ENCODE assay signal across 1 mouse cellular context in genomic region chr17:56218377-56219191, GRCm38 (mm10).
TF ChIP-seq lines count a peak whose summit lies in the region.

TSS of gene Dpp9 (minus strand) at chr17:56218905.

TF ChIP-seq in CH12.LX, 34 proteins besides CTCF, POLR2A, EP300 and RAD21 (continued from another document):
- TF ChIP-seq CHD1 (IDR thresholded peaks at IDR 0.05; ENCODE audit: low read depth, low read length) (peak; percentile 99), ZNF384 (IDR thresholded peaks at IDR 0.05; ENCODE audit: low read depth, low read length) (no peak), MAZ (IDR thresholded peaks at IDR 0.05; ENCODE audit: low read depth, low read length) (peak; percentile 64; the same call in 1 of the 2 replicates), NRF1 (IDR thresholded peaks at IDR 0.05; ENCODE audit: low read depth, low read length) (no peak), CHD2 (IDR thresholded peaks at IDR 0.05; ENCODE audit: low read length) (peak; percentile 86), ZMIZ1 (IDR thresholded peaks at IDR 0.05; ENCODE audit: low read depth, low read length) (peak; percentile 62), POLR2AphosphoS2 (IDR thresholded peaks at IDR 0.05; ENCODE audit: low read depth, low read length) (no peak), USF1 (IDR thresholded peaks at IDR 0.05; ENCODE audit: low read depth, low read length) (no peak), PAX5 (IDR thresholded peaks at IDR 0.05; ENCODE audit: low read length) (no peak), NELFE (IDR thresholded peaks at IDR 0.05; ENCODE audit: low read depth, low read length) (peak; percentile 65), MYC (IDR thresholded peaks at IDR 0.05; ENCODE audit: low read depth, low read length) (no peak), USF2 (conservative IDR thresholded peaks at IDR 0.05; ENCODE audit: low read depth, low read length) (no peak)
